Mouse (Mus musculus): Measurements from ENCODE around the gene Fank1.

DNA sequence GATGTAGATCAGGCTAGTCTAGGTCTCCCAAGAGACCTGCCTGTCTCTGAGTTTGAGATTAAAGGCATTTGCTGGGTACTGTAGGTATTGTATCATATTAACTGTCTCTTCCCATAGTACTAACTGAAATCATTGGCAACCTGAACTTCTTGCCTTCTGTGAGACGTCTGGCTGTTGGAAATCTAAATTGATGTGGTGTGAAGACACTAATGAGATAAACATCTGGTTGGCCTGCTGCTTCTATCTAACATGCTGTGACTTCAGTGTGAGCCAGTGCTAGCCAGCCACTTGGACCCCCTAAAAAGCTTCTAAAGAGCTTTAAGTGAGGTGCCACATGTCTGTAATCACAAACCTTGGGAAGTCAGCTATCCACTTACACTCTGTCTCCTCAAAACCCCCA lies 16.1 kb downstream of the Fank1 start:
- TF ChIP-seq POLR2A (IDR thresholded peaks at IDR 0.05; ENCODE audit: low read depth, low read length) (no peak), CTCF (conservative IDR thresholded peaks at IDR 0.05; ENCODE audit: insufficient read depth, insufficient read length, low read depth, low read length) (no peak)
